Mouse (Mus musculus): ENCODE measurements around the gene Zbtb37. TPM values are rescaled to one million over a fixed set of nuclear protein-coding genes. Genes with fewer than 3 reads are reported as not detected.
"Not testable (repeated sequence)": the region's sequence is repeated elsewhere in the genome, so short reads cannot be mapped to it uniquely, and the experiment has no call there.

The Zbtb37 gene
- total RNA-seq, 2 experiments from 2014 or later: 14.2 to 15.7 TPM

- no peak for DNase-seq
These were observed 704 bp downstream of the Zbtb37 start for GRCm38 (mm10) chr1:161033856-161034434.

GRCm38 (mm10) chr1:161032345-161032744 lies 2.3 kb downstream of the Zbtb37 start:
- DNase-seq: no peak

DNA sequence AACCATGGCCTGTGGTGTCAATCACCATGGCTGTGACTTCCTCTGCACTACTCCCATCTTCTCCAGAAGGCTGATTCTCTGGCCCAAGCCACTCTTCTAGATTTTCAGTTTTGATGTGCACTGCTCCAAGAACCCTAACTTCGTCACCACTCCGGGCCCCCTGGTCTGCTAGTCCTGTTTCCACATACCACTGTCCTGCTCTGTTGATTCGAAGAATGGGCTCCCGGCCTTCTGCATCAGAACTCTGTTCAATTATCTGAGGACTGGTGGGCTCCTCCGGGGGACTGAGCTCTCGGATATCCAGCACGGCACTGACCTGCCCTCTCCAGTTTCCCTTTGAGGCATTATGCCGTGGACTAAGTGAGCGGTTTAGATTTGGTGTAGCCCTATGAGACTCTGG lies 2.8 kb downstream of the Zbtb37 start:
- no peak for DNase-seq

DNA sequence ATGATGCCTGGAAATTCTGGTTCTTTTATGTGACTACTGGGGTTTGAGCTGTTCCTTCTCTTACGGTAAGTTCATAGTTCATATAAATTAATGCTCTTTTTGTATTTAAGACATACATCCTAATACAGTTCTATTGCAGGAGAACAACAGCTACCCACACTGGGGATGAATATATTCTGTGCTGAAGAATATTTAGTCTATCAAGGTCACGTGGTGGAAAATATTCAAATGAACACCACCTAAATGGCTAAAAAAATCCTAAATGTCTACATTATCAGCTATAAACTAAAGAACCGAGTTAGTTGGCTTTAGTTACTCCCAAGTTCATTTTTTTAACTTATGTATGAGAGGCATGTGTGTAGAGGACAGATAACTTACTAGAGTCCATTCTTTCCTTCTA lies 4.6 kb downstream of the Zbtb37 start:
- no peak for DNase-seq

GRCm38 (mm10) chr1:161028427-161028826 lies 6.2 kb downstream of the Zbtb37 start:
- not testable (repeated sequence) for DNase-seq

- DNase-seq: no peak
These were observed 7.5 kb downstream of the Zbtb37 start for GRCm38 (mm10) chr1:161027196-161027595.

DNA sequence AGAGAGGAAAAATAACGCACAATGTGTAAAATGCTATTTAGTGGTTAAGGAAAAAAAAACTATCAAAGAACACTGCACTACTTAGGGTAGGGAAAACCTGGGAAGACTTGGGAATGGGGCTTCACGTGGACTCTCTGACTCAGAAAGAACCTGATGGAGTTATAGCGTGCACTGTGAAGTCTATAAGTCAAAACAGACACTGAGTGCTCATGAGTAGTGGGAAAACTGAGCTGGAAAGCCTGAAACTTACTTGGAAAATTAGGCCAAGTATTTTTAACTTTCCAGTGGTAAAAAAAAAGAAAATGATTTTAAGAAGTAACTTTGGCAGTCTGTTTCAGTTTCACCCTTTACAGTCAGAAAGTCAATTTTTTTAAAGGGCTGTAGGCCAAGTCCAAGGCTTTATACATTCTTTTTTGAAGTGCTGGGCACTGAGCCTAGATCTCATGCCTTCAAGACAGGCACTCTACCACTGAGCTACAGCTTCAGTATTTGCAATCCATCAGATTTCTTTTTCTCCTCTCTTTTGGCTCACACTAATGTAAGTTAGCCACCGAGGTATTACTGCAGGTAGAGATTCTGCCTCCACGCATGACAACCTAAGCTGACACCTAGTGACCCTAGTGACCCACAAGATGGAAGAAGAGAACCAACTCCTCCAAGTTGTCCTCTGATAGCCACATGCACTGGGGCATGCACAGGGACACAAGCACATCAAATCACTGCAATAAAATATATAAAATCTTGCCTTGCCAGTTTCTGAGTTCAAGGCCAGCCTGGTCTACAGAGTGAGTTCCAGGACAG lies 9.0 kb downstream of the Zbtb37 start:
- DNase-seq: no peak

DNA sequence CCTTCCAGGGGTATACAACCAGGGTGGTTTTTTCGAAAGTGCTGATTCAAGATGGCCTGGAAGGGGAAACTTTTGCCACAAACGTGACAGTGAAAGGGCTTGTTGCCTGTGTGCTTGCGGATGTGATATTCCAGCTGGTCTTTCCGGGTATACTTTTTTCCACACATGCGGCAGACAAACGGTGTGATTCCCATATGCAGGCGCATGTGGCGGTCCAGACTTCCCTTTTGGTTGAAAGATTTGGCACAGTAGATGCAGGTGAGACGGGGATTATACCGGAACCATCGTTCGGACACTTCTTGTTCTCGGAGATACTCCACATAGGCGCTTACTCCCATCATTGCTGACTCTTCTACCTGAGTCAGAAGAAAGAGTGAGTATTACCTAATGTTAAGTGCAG lies 14.6 kb downstream of the Zbtb37 start:
- DNase-seq: no peak

- no peak for DNase-seq
These were observed 18.3 kb downstream of the Zbtb37 start for GRCm38 (mm10) chr1:161016378-161016777.

DNA sequence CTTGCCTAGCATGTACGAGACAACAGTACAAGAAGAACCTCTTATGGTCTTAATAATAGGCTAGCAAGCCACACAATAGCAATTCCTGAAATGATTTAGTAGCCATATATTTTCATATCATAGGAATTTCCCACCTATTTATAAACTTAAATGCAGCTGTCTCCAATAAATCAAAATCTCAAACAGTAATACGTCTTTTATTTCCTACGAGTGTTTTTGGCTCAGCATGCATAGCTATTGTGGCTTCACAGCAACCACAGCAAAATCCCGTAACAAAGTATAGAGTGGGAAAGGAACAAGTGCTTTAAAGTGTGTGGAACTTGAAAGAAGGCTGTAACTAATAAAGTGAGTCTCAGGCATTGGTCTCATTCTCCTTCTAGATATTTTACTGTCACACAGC lies 24.2 kb downstream of the Zbtb37 start:
- DNase-seq: no peak

DNA sequence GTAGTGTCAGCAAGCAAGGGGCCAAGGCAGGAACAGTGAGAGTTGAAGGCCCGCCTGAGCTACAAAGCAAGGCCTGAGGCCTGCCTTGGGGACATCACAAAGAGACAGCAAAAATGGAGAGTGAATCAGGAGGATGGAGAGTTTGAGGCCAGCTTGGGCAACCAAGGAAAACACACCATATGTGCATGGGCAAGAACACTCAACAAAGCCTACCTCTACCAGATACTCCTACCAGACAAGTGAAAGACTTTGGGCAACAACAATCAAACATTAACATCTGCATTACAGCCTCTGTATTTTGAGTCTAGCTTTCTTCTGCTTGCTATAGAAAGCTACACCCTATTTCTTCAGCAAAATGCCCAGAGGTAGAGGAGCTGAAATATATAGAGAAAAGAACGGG lies 26.6 kb downstream of the Zbtb37 start:
- no peak for DNase-seq

GRCm38 (mm10) chr1:161006471-161006870 lies 28.2 kb downstream of the Zbtb37 start:
- DNase-seq: no peak

GRCm38 (mm10) chr1:161005526-161005925 lies 29.1 kb downstream of the Zbtb37 start:
- DNase-seq: no peak

DNA sequence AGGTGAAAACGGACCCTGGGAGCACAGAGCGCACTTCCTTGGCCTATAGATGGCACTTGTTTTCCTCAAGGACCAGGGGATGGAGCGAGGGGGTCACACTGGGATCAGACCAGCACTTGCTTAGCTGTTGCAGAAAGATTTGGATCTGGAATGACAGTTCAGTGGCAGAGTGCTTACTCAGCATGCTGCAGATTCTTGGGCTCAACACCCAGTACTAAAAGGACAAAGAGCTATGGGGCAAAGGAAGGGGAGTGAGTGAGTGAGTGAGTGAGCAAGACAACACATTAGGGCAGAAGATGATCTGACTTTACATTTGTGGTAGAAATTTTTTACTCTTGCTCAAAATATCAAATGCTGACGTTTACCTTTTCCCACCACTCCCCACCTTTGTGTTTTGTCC lies 29.7 kb downstream of the Zbtb37 start:
- DNase-seq: no peak

DNA sequence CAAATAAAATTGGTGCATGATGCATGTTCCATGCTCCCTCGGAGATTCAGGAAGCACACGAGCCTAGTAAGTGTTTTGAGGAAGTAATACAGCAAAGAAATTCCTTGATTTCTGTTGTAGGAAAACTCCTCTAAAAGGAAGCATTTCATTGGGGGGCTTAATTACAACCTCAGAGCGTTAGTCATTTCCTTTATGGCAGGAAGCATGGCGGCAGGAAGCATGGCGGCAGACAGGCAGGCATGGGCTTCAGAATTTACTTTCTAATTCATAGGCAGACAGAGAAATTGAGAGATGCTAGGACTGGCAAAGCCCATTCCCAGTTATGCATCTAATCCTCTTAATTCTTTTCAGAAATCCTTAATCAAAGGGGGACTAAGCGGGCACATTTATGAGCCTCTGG lies 40.8 kb downstream of the Zbtb37 start:
- no peak for DNase-seq

DNA sequence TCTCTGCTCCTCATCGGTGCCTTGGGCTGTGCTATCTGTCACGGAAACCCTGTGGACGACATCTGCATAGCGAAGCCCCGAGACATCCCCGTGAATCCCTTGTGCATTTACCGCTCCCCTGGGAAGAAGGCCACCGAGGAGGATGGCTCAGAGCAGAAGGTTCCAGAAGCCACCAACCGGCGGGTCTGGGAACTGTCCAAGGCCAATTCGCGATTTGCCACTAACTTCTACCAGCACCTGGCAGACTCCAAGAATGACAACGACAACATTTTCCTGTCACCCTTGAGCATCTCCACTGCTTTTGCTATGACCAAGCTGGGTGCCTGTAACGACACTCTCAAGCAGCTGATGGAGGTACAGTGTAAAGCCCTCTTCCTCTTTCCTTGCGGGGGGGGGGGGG lies 45.3 kb downstream of the Zbtb37 start:
- DNase-seq: no peak

GRCm38 (mm10) chr1:160986881-160987635 lies 47.6 kb downstream of the Zbtb37 start:
- no peak for DNase-seq

DNA sequence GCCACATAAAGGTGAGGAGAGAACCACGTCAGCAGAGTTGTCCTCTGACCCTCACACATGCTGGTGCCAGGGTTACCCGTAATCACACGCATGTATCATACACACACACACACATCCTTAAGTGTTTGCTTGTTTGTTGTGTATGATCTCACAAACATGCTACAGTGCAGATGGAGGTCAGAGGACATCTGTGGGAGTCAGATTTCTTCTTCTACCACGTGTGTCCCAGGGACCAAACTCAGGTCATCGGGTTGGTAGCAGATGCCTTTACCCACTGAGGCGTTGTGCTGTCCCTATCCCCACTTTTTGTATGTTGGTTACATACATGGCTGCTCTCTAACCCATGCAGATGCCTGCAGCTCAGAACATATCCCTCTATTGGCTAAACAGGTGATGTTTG lies 49.2 kb downstream of the Zbtb37 start:
- DNase-seq: no peak

- not testable (repeated sequence) for DNase-seq
These were observed 49.9 kb downstream of the Zbtb37 start for GRCm38 (mm10) chr1:160984731-160985130.

GRCm38 (mm10) chr1:160982887-160983286 lies 51.8 kb downstream of the Zbtb37 start:
- DNase-seq: no peak

- no peak for DNase-seq
These were observed 53.3 kb downstream of the Zbtb37 start for GRCm38 (mm10) chr1:160981337-160981736.

DNA sequence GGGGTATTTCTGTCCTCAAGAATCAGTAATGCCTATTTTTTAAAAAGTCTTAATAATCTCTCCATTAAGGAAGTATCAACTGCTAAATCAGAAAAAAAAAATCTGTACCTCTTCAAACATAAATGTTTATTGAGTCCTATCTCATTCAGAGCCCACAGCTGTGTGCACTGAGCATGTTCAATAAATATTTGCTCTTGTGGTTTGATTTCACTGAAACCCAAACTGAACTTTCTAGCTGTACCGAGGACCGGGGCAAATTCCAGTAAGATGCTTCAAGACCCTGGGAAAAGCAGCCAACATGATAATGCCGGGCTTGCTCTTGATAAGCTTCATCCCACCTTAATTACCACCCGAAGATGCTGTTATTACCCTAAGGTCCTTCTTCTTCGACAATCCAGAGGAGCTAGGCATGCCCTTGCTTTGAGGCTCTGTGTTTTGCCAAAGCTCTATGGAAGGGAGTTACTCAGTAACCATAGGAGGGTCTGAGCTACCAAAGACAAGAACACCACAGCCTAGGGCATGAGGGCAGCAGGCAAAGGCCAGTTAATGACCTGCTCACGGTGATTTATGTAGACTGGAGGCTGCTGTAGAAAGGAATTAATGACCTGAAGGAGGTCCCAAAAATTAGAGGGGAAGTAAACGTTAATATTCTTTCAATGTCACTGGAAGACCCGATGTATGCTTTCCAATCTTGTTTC lies 54.0 kb downstream of the Zbtb37 start:
- no peak for DNase-seq

DNA sequence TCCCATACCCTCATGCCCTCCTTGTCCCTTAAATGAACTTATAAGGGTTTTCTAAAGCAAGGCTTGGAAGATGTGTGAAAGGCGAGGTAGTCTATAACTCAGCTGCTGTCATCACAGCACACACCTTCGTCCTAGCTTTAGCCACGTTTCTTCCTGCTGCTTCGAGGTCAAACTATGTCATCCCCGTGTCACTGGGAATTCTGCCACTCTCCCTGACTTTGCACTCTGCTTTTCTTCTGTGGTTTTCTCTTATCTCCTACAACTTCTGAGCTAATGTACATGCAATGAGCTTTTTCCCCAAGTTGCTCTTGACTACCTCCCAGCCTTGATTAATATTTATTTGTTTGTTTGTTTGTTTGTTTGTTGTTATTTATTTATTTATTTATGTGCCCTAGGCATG lies 54.6 kb downstream of the Zbtb37 start:
- no peak for DNase-seq
